Mouse (Mus musculus) forebrain, embryonic 11.5 days (tissue): ENCODE measurements at regions not wholly inside any gene's neighbourhood (a gene's known extent, or its start where the extent isn't known, plus 50 kb on each side); places are given as distances from the start of the nearest gene placed in this dataset.

Source experiments
- ATAC-seq: fragments of 200-750 bp; cut with Nextera tagmentation; replicated peaks from 2 replicates; pipeline ENCODE4 v1.8.0; 2017; ENCODE audit warnings: moderate TSS enrichment; ENCODE audit not compliant: low FRiP score
- DNase-seq: peaks from one replicate; pipeline ENCODE4 v3.0.0-alpha.2; 2017; ENCODE audit warnings: low spot score
- H3K27ac ChIP-seq: fragments of 300-500 bp; sonication (generic); 2 replicates; pipeline ENCODE4 v1.5.1; 2014; ENCODE audit warnings: low read depth, low read length
- H3K27me3 ChIP-seq: fragments of 300-500 bp; sonication (generic); 2 replicates; pipeline ENCODE4 v1.6.1; 2014; ENCODE audit warnings: mild to moderate bottlenecking, low read length, mixed read lengths; ENCODE audit not compliant: control insufficient read depth, insufficient read depth
- H3K36me3 ChIP-seq: fragments of 300-500 bp; sonication (generic); 2 replicates; pipeline ENCODE4 v1.6.1; 2014; ENCODE audit warnings: mild to moderate bottlenecking, low read length, moderate library complexity, mixed read lengths; ENCODE audit not compliant: control insufficient read depth, insufficient read depth
- H3K4me1 ChIP-seq: fragments of 300-500 bp; sonication (generic); replicated peaks from 2 replicates; pipeline ENCODE4 v1.6.1; 2014; ENCODE audit warnings: low read length, mixed read lengths; ENCODE audit not compliant: control insufficient read depth, insufficient read depth
- H3K4me2 ChIP-seq: fragments of 300-500 bp; sonication (generic); 2 replicates; pipeline ENCODE4 v1.6.1; 2014; ENCODE audit warnings: low read depth, mild to moderate bottlenecking, low read length, moderate library complexity, mixed read lengths; ENCODE audit not compliant: severe bottlenecking
- H3K4me3 ChIP-seq: fragments of 300-500 bp; sonication (generic); 2 replicates; pipeline ENCODE4 v1.5.1; 2014; ENCODE audit warnings: low read depth, low read length
- H3K9ac ChIP-seq: fragments of 300-500 bp; sonication (generic); 2 replicates; pipeline ENCODE4 v1.6.1; 2014; ENCODE audit warnings: low read length
- H3K9me3 ChIP-seq: fragments of 300-500 bp; sonication (generic); 2 replicates; pipeline ENCODE4 v1.6.1; 2016; ENCODE audit warnings: low read length, mixed read lengths; ENCODE audit not compliant: control insufficient read depth
- whole genome bisulfite sequencing: fragments of 180-500 bp; shearing (Covaris S2); extraction: QIAGEN DNeasy Blood & Tissue Kit; methylation state at CpG from one replicate; pipeline ENCODE4 v1.1.7; 2014; 5-methylcytosine and 5-hydroxymethylcytosine counted together

GRCm38 (mm10) chr3:48911758-48912157 lies 845.4 kb downstream of the Pcdh18 start:
- ATAC-seq (no peak), DNase-seq (no peak)
- Histone ChIP-seq H3K27ac (no peak overlapping the region), H3K9me3 (no peaks in the 10 kb centered on the region), H3K27me3 (no peaks in the 10 kb centered on the region), H3K36me3 (no peaks in the 10 kb centered on the region), H3K9ac (no peak overlapping the region), H3K4me1 (no peaks in the 10 kb centered on the region), H3K4me3 (no peak overlapping the region), H3K4me2 (no peak overlapping the region)
- 66% methylated on average over 2 of the region's 2 CpGs for WGBS

GRCm38 (mm10) chr3:48890403-48890802 lies 866.7 kb downstream of the Pcdh18 start:
- Histone ChIP-seq H3K4me1 (no peaks in the 10 kb centered on the region), H3K9me3 (no peaks in the 10 kb centered on the region), H3K4me3 (no peak overlapping the region), H3K9ac (no peak overlapping the region), H3K4me2 (no peak overlapping the region), H3K27me3 (no peaks in the 10 kb centered on the region), H3K36me3 (no peaks in the 10 kb centered on the region), H3K27ac (no peak overlapping the region)
- ATAC-seq (no peak), DNase-seq (no peak)
- 74% methylated on average over 3 of the region's 3 CpGs for WGBS

DNA sequence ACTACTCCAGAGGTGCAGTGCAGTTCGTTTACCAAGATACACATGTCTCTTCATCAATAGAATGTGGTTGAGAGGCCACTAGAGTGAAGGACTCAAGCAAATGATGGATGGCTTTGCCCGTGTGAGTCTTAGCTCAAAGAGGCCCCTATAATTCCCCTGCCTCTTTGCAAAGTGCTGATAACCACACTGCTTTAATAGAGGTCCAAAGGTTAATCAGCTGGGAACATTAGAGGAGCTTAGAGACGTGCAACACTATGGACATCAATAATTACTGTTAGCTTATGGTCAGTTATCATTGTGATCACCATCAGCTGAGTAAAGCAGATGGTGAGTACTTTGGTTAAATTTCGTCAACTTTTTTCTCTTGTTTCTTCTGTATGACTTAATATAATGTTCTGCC lies 869.2 kb downstream of the Pcdh18 start:
- Histone ChIP-seq H3K9ac (no peak overlapping the region), H3K4me2 (no peak overlapping the region), H3K36me3 (no peaks in the 10 kb centered on the region), H3K9me3 (no peaks in the 10 kb centered on the region), H3K27me3 (no peaks in the 10 kb centered on the region), H3K4me1 (no peaks in the 10 kb centered on the region), H3K27ac (no peak overlapping the region), H3K4me3 (no peak overlapping the region)
- ATAC-seq (no peak), DNase-seq (no peak)
- WGBS = 54% methylated on average over 4 of the region's 4 CpGs

GRCm38 (mm10) chr3:48869527-48869926 lies 887.6 kb downstream of the Pcdh18 start:
- H3K9ac ChIP-seq = no peak overlapping the region
- H3K27ac ChIP-seq = no peak overlapping the region
- no peaks in the 10 kb centered on the region for H3K9me3 ChIP-seq
- DNase-seq (no peak), ATAC-seq (no peak)
- H3K4me1 ChIP-seq = no peaks in the 10 kb centered on the region
- 83% methylated on average over 2 of the region's 2 CpGs for WGBS
- no peak overlapping the region for H3K4me2 ChIP-seq
- no peak overlapping the region for H3K4me3 ChIP-seq
- no peaks in the 10 kb centered on the region for H3K27me3 ChIP-seq
- H3K36me3 ChIP-seq = no peaks in the 10 kb centered on the region

DNA sequence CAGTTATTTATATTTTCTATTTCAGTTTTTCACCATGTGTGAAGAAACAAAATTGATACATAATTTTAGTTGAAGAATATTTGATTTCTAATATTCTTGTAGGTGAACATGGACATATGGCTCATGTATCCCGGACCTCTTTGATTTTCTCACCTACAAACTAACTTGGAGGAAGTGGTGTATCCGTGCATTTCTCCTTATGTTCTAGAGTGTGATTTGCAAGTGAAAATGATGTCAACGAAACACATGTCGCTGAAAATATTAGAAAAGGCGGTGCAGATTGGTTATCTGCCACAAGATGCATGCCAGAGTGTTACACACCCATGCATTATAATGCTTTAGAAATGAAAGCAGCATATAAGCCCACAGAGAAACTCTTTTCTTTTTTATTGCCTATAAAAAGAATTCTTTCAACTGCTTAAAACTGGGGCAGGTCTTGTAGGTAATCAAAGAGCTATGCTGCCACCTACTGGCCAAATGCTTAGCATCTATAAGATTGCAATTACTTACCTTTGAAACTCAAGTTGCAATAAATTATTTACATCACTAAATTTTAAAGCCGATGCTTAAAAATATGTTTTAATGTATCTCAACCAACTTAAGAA lies 911.0 kb downstream of the Pcdh18 start:
- H3K36me3 ChIP-seq = no peaks in the 10 kb centered on the region
- ATAC-seq (peak; percentile 63; the same call in 1 of the 2 replicates), DNase-seq (peak; percentile 68)
- WGBS = 62% methylated on average over 6 of the region's 6 CpGs
- no peaks in the 10 kb centered on the region for H3K9me3 ChIP-seq
- no peak overlapping the region for H3K4me3 ChIP-seq
- no peaks in the 10 kb centered on the region for H3K4me1 ChIP-seq
- no peak overlapping the region for H3K4me2 ChIP-seq
- H3K27ac ChIP-seq = no peak overlapping the region
- no peaks in the 10 kb centered on the region for H3K27me3 ChIP-seq
- no peak overlapping the region for H3K9ac ChIP-seq

DNA sequence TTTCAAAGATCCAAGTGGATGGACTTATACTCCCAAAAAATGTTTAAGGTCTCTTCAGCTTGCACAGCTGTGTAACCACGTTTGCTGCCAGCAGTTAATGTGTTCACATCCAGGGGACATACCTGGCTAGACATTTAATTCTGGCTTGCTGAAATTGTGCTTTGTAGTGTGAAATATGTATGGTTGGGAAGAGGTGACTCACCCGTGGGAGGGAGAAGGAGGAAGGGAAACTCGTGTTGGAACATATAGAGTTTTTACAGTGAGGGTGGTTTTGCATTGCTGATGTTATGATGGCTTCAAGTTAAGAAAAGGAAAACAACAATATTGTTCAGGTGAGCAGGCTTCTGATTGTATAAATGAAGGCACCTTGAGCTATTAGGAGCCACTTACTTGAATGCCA lies 916.4 kb downstream of the Pcdh18 start:
- no peak for DNase-seq
- H3K27ac ChIP-seq = no peak overlapping the region
- no peak overlapping the region for H3K4me3 ChIP-seq
- H3K36me3 ChIP-seq = no peaks in the 10 kb centered on the region
- no peak for ATAC-seq
- no peaks in the 10 kb centered on the region for H3K4me1 ChIP-seq
- no peak overlapping the region for H3K9ac ChIP-seq
- no peak overlapping the region for H3K4me2 ChIP-seq
- 82% methylated on average over 3 of the region's 3 CpGs for WGBS
- H3K27me3 ChIP-seq = no peaks in the 10 kb centered on the region
- H3K9me3 ChIP-seq = no peaks in the 10 kb centered on the region

- H3K4me2 ChIP-seq = no peak overlapping the region
- H3K4me3 ChIP-seq = no peak overlapping the region
- no peak for DNase-seq
- H3K36me3 ChIP-seq = no peaks in the 10 kb centered on the region
- no peaks in the 10 kb centered on the region for H3K4me1 ChIP-seq
- H3K27ac ChIP-seq = no peak overlapping the region
- no peak overlapping the region for H3K9ac ChIP-seq
- no peak for ATAC-seq
- H3K9me3 ChIP-seq = no peaks in the 10 kb centered on the region
- WGBS = 60% methylated on average over 6 of the region's 6 CpGs
- no peaks in the 10 kb centered on the region for H3K27me3 ChIP-seq
These were observed 933.8 kb downstream of the Pcdh18 start for GRCm38 (mm10) chr3:48823360-48823759.

- Histone ChIP-seq H3K36me3 (no peaks in the 10 kb centered on the region), H3K4me2 (no peak overlapping the region), H3K4me1 (no peaks in the 10 kb centered on the region), H3K9ac (no peak overlapping the region), H3K9me3 (no peaks in the 10 kb centered on the region), H3K27ac (no peak overlapping the region), H3K27me3 (no peaks in the 10 kb centered on the region), H3K4me3 (no peak overlapping the region)
- WGBS = 53% methylated on average over 5 of the region's 5 CpGs
- ATAC-seq (peak; percentile 63; the same call in 1 of the 2 replicates), DNase-seq (no peak)
These were observed 952.7 kb downstream of the Pcdh18 start for GRCm38 (mm10) chr3:48804398-48804797.

DNA sequence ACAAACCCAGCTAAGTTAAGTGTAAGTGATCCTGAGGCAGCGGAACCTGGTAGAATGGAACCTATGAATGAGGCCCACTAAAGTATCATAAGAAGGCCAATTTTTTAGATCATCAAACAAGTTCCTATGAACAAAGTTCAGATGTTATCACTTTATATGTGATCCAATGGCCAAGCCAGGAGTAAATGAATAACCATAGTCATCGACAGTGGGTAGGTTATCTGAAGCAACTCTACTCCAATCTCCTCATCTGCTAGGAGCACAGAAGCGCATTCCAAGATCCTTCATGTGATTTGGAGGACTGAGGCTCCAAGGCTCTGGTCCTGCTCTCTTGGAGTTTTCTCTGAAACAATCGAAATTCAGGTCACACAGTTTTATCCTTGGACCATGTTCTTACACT lies 985.4 kb downstream of the Pcdh18 start:
- Histone ChIP-seq H3K36me3 (no peaks in the 10 kb centered on the region), H3K9ac (no peak overlapping the region), H3K9me3 (no peaks in the 10 kb centered on the region), H3K4me3 (no peak overlapping the region), H3K27me3 (no peaks in the 10 kb centered on the region), H3K27ac (no peak overlapping the region), H3K4me2 (no peak overlapping the region), H3K4me1 (no peaks in the 10 kb centered on the region)
- 89% methylated on average over 4 of the region's 4 CpGs for WGBS
- DNase-seq (no peak), ATAC-seq (no peak)
